Mouse (Mus musculus) myocyte (in vitro differentiated cells): ENCODE results near the gene Tcl1b3. TPM values are rescaled to one million over a fixed set of nuclear protein-coding genes. Genes with fewer than 3 reads are reported as not detected.

ENCODE experiments used
- H3K27me3 ChIP-seq: one replicate; pipeline ENCODE4 v1.6.1; 2011; ENCODE audit not compliant: control insufficient read depth, insufficient read depth, insufficient read length
- H3K36me3 ChIP-seq: one replicate; pipeline ENCODE4 v1.6.1; 2011; ENCODE audit not compliant: control insufficient read depth, insufficient read depth
- H3K4me2 ChIP-seq: one replicate; pipeline ENCODE4 v1.6.1; 2011; ENCODE audit warnings: low read depth, control low read depth
- H3K4me3 ChIP-seq: one replicate; pipeline ENCODE4 v1.5.1; 2011; ENCODE audit warnings: mild to moderate bottlenecking, control low read depth, moderate library complexity
- H3K79me2 ChIP-seq: one replicate; pipeline ENCODE4 v1.6.1; 2011; ENCODE audit not compliant: control insufficient read depth, insufficient read depth
- H3ac ChIP-seq: one replicate; pipeline ENCODE4 v1.6.1; 2011; ENCODE audit not compliant: control insufficient read depth, insufficient read length
- CEBPB ChIP-seq: IDR thresholded peaks from 2 replicates; pipeline ENCODE4 v1.6.1; 2011; ENCODE audit warnings: mild to moderate bottlenecking, moderate library complexity; ENCODE audit not compliant: poor library complexity, insufficient read depth, severe bottlenecking
- E2F4 ChIP-seq: IDR thresholded peaks from one replicate; pipeline ENCODE4 v1.6.1; 2011; ENCODE audit warnings: mild to moderate bottlenecking, control low read depth, moderate library complexity; ENCODE audit not compliant: insufficient read depth
- MAX ChIP-seq: IDR thresholded peaks from one replicate; pipeline ENCODE4 v1.6.1; 2011; ENCODE audit warnings: low read depth, mild to moderate bottlenecking, control low read depth
- MYOD1 ChIP-seq, 3 experiments: IDR thresholded peaks; one replicate each; pipeline ENCODE4 v1.6.1; 2011; ENCODE audit warnings: control low read depth in 2 of 3, low read depth in 2 of 3, mild to moderate bottlenecking in 2 of 3, moderate library complexity in 1 of 3; ENCODE audit not compliant: insufficient read length in 2 of 3, control insufficient read depth in 1 of 3
- MYOG ChIP-seq, 3 experiments: IDR thresholded peaks; one replicate each; pipeline ENCODE4 v1.6.1; 2011; ENCODE audit warnings: control low read depth in 2 of 3, low read depth in 2 of 3, mild to moderate bottlenecking in 2 of 3; ENCODE audit not compliant: insufficient read length in 2 of 3, control insufficient read depth in 1 of 3, insufficient read depth in 1 of 3
- POLR2A ChIP-seq: IDR thresholded peaks from one replicate; pipeline ENCODE4 v1.6.1; 2011; ENCODE audit warnings: low read depth, mild to moderate bottlenecking, control low read depth, moderate library complexity; ENCODE audit not compliant: insufficient read length
- POLR2AphosphoS2 ChIP-seq: IDR thresholded peaks from one replicate; pipeline ENCODE4 v1.6.1; 2011; ENCODE audit warnings: low read depth, control low read depth; ENCODE audit not compliant: insufficient read length
- REST ChIP-seq: IDR thresholded peaks from one replicate; pipeline ENCODE4 v1.6.1; 2011; ENCODE audit warnings: mild to moderate bottlenecking, control low read depth, moderate library complexity; ENCODE audit not compliant: insufficient read depth, insufficient read length
- SRF ChIP-seq: IDR thresholded peaks from one replicate; pipeline ENCODE4 v1.6.1; 2011; ENCODE audit warnings: low read depth; ENCODE audit not compliant: control insufficient read depth, insufficient read length
- TCF12 ChIP-seq: IDR thresholded peaks from one replicate; pipeline ENCODE4 v1.6.1; 2011; ENCODE audit warnings: mild to moderate bottlenecking, control low read depth; ENCODE audit not compliant: poor library complexity, insufficient read depth, severe bottlenecking
- TCF3 ChIP-seq: IDR thresholded peaks from one replicate; pipeline ENCODE4 v1.6.1; 2011; ENCODE audit warnings: low read depth, control low read depth; ENCODE audit not compliant: insufficient read length
- USF1 ChIP-seq: IDR thresholded peaks from one replicate; pipeline ENCODE4 v1.6.1; 2011; ENCODE audit warnings: low read depth, mild to moderate bottlenecking, control low read depth, moderate library complexity
- polyA plus RNA-seq: library from polyadenylated mRNA; unstranded; fragments of >200 nt; fragmentation: generic; extraction: Trizol; gene quantifications from one replicate; pipeline ENCODE4 v1.2.1, GENCODE M21; 2012; ENCODE audit warnings: missing spikeins

Gene Tcl1b3
- polyA plus RNA-seq, 1 experiment = not detected

GRCm38 (mm10) chr12:105224621-105225320 lies 33.9 kb downstream of the Tcl1b3 start:
- Histone ChIP-seq H3ac (no peak overlapping the region), H3K4me3 (no peak overlapping the region), H3K79me2 (no peaks in the 10 kb centered on the region), H3K4me2 (no peak overlapping the region), H3K27me3 (no peaks in the 10 kb centered on the region), H3K36me3 (no peaks in the 10 kb centered on the region)
- TF ChIP-seq E2F4 = no peak
- TF ChIP-seq TCF12 = no peak
- no peak for TF ChIP-seq MYOD1 (IDR thresholded peaks at IDR 0.05; ENCODE audit: control insufficient read depth in 1 of 3, insufficient read length in 2 of 3, low read depth in 2 of 3)
- no peak for TF ChIP-seq TCF3
- TF ChIP-seq REST = no peak
- no peak for TF ChIP-seq CEBPB
- no peak for TF ChIP-seq USF1
- TF ChIP-seq MYOG (IDR thresholded peaks at IDR 0.05; ENCODE audit: control insufficient read depth in 1 of 3, insufficient read depth in 1 of 3, insufficient read length in 2 of 3, low read depth in 2 of 3) = no peak
- TF ChIP-seq POLR2A = no peak
- TF ChIP-seq MAX = no peak
- TF ChIP-seq SRF = no peak
- TF ChIP-seq POLR2AphosphoS2 = no peak

- no peak for TF ChIP-seq POLR2A
- no peak for TF ChIP-seq SRF
- TF ChIP-seq USF1 = no peak
- no peak for TF ChIP-seq MYOD1 (IDR thresholded peaks at IDR 0.05; ENCODE audit: control insufficient read depth in 1 of 3, insufficient read length in 2 of 3, low read depth in 2 of 3)
- no peak for TF ChIP-seq MYOG (IDR thresholded peaks at IDR 0.05; ENCODE audit: control insufficient read depth in 1 of 3, insufficient read depth in 1 of 3, insufficient read length in 2 of 3, low read depth in 2 of 3)
- TF ChIP-seq TCF3 = no peak
- TF ChIP-seq CEBPB = no peak
- TF ChIP-seq REST = no peak
- no peak for TF ChIP-seq MAX
- TF ChIP-seq POLR2AphosphoS2 = no peak
- no peak for TF ChIP-seq TCF12
- H3K27me3 ChIP-seq = no peaks in the 10 kb centered on the region
- no peak overlapping the region for H3K4me2 ChIP-seq
- no peak overlapping the region for H3K4me3 ChIP-seq
- no peaks in the 10 kb centered on the region for H3K79me2 ChIP-seq
- no peak overlapping the region for H3ac ChIP-seq
- no peaks in the 10 kb centered on the region for H3K36me3 ChIP-seq
Observed at GRCm38 (mm10) chr12:105234362-105234761, 43.5 kb downstream of the Tcl1b3 start.

- Histone ChIP-seq H3K27me3 (no peaks in the 10 kb centered on the region), H3K4me2 (no peak overlapping the region), H3K36me3 (no peaks in the 10 kb centered on the region), H3ac (no peak overlapping the region), H3K79me2 (no peaks in the 10 kb centered on the region), H3K4me3 (no peak overlapping the region)
- TF ChIP-seq SRF (no peak), MYOD1 (IDR thresholded peaks at IDR 0.05; ENCODE audit: control insufficient read depth in 1 of 3, insufficient read length in 2 of 3, low read depth in 2 of 3) (no peak), CEBPB (no peak), POLR2AphosphoS2 (no peak), E2F4 (no peak), POLR2A (no peak), MAX (no peak), TCF3 (no peak), USF1 (no peak), TCF12 (no peak), REST (no peak), MYOG (IDR thresholded peaks at IDR 0.05; ENCODE audit: control insufficient read depth in 1 of 3, insufficient read depth in 1 of 3, insufficient read length in 2 of 3, low read depth in 2 of 3) (no peak)
Observed at GRCm38 (mm10) chr12:105235091-105235490, 44.2 kb downstream of the Tcl1b3 start.

GRCm38 (mm10) chr12:105239060-105239459 lies 48.2 kb downstream of the Tcl1b3 start:
- no peak overlapping the region for H3K4me3 ChIP-seq
- no peak overlapping the region for H3K4me2 ChIP-seq
- H3K36me3 ChIP-seq = no peaks in the 10 kb centered on the region
- no peaks in the 10 kb centered on the region for H3K79me2 ChIP-seq
- H3K27me3 ChIP-seq = no peaks in the 10 kb centered on the region
- H3ac ChIP-seq = no peak overlapping the region
- no peak for TF ChIP-seq E2F4
- no peak for TF ChIP-seq TCF3
- TF ChIP-seq MYOD1 (IDR thresholded peaks at IDR 0.05; ENCODE audit: control insufficient read depth in 1 of 3, insufficient read length in 2 of 3, low read depth in 2 of 3) = no peak
- TF ChIP-seq POLR2A = no peak
- TF ChIP-seq MYOG (IDR thresholded peaks at IDR 0.05; ENCODE audit: control insufficient read depth in 1 of 3, insufficient read depth in 1 of 3, insufficient read length in 2 of 3, low read depth in 2 of 3) = no peak
- no peak for TF ChIP-seq CEBPB
- no peak for TF ChIP-seq USF1
- TF ChIP-seq REST = no peak
- TF ChIP-seq TCF12 = no peak
- no peak for TF ChIP-seq MAX
- TF ChIP-seq POLR2AphosphoS2 = no peak
- TF ChIP-seq SRF = no peak

Other genes with a start within 250 kb of the Tcl1b3 start
- 11.6 TPM for gene Syne3, start 181.2 kb upstream of the Tcl1b3 start, polyA plus RNA-seq
- gene Glrx5, start 158.4 kb upstream of the Tcl1b3 start, polyA plus RNA-seq = 52.4 TPM
- not detected for gene Tcl1b2, start 45.0 kb upstream of the Tcl1b3 start, polyA plus RNA-seq
- gene Tcl1b1, start 31.4 kb upstream of the Tcl1b3 start, polyA plus RNA-seq = not detected
- gene Tcl1b5, start 14.7 kb upstream of the Tcl1b3 start, polyA plus RNA-seq = 0.04 TPM
- not detected for gene Tcl1b4, start 10.9 kb downstream of the Tcl1b3 start, polyA plus RNA-seq
- gene Tcl1, start 31.8 kb downstream of the Tcl1b3 start, polyA plus RNA-seq = not detected
- not detected for gene Tunar, start 142.8 kb downstream of the Tcl1b3 start, polyA plus RNA-seq